Mouse (Mus musculus): ENCODE data around the gene Cd6.

Gene Cd6

DNA sequence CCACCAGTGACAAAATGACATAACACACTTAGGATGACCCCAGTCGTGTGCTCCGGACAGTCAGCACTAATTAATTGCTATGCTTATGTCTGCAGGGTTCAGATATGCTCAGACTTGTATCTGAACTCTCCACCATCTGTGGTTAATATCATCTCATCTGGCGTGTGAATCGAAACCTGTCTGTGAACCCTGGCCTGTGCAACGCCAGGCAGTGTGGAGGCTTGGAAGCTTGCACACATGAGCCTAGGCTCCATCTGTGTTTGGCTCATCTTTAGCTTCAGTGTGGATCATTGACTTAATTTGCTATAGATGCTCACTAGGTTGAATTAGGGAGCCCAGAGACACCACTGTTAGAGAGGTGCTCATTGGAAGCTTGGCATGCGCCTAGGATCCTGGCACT is 67.4 kb downstream of the Cd6 start:
- DNase-seq (ENCODE audit: low read depth): no peak

GRCm38 (mm10) chr19:10761794-10762415 is 68.0 kb downstream of the Cd6 start:
- no peak for DNase-seq (ENCODE audit: low read depth)

GRCm38 (mm10) chr19:10759983-10760831 is 69.7 kb downstream of the Cd6 start:
- no peak for DNase-seq (ENCODE audit: low read depth)

DNA sequence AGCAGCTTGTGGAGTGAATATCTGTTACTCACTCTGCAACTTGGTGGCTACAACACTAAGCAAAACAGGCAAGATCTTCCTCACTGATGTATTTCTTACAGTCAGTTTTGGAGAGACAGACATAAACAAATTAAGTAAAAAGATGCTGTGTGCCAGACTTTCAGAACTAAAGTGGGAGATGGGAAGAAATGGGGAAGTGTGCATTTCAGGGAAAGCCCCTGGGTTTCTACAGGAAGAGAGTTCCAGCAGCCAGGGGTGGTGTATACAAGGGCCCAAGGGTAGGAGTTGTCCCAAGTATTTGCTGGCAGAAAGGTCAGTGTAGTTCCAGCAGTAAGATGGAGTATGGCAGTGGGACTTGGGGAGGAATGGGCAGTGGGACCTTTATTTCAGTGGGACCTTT is 70.3 kb downstream of the Cd6 start:
- DNase-seq (ENCODE audit: low read depth): no peak

- DNase-seq (ENCODE audit: low read depth): no peak
These were observed 71.2 kb downstream of the Cd6 start for GRCm38 (mm10) chr19:10758708-10759107.

DNA sequence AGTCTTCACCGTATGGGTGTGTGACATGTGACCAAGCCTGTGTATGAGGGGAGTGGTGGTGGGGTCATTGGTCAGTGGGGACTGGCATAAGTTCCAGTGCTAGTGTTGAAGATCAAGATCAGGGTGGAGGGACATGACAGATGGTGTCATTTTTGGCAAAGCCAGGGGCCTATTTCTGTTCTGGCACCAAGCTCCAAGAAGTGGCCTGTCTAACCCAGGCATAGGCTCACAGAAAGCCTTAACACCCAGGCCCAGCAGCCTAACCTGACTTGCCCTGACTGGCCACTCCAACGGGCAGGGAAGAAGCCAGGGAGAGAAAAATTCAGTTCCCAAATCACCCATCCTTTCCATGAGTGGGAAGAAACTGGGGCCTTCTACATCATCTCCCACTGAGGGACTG is 72.3 kb downstream of the Cd6 start:
- no peak for DNase-seq (ENCODE audit: low read depth)

- DNase-seq (ENCODE audit: low read depth): no peak
These were observed 72.7 kb downstream of the Cd6 start for GRCm38 (mm10) chr19:10757125-10757524.

- no peak for DNase-seq (ENCODE audit: low read depth)
These were observed 77.2 kb downstream of the Cd6 start for GRCm38 (mm10) chr19:10752646-10753045.

GRCm38 (mm10) chr19:10752106-10752505 is 77.8 kb downstream of the Cd6 start:
- no peak for DNase-seq (ENCODE audit: low read depth)

GRCm38 (mm10) chr19:10751607-10752006 is 78.3 kb downstream of the Cd6 start:
- DNase-seq (ENCODE audit: low read depth): no peak

DNA sequence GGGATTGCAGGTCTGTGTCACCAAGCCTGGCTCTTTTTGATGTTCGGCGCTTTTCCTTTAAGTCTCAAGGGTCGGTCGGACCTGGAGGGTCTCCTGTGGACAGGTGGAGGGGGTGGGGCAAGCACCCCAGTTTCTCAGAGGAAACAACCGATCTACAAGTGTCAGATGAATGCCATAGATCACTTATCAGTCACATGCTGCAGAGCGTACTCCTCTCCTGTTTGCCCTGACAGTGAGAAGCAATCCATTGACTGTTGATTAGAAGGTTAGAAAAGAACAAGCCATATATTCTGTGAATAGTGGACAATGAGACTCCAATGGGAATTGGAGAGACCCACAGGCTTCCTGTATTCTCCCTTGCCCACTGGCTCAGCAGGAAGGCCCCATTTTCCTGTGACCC is 79.7 kb downstream of the Cd6 start:
- no peak for DNase-seq (ENCODE audit: low read depth)

DNA sequence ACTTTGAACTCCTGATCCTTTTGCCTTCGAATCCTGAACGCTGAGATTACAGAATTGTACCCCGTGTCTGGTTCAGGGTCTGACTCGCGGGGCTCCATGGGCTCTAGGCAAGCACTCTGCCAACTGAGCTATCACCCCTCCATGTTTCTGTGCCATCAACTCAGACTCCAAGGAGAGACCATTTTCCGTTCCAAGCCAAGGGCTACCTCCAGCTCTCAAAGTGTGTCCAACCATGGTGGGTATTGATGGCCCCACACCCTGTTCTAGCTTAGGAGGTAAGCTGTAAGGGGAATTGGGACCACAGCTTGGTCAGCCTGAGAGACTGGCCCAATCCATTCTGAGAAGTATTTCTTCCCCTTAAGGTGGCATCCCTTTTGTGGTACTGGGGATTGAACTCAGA is 80.6 kb downstream of the Cd6 start:
- no peak for DNase-seq (ENCODE audit: low read depth)

DNA sequence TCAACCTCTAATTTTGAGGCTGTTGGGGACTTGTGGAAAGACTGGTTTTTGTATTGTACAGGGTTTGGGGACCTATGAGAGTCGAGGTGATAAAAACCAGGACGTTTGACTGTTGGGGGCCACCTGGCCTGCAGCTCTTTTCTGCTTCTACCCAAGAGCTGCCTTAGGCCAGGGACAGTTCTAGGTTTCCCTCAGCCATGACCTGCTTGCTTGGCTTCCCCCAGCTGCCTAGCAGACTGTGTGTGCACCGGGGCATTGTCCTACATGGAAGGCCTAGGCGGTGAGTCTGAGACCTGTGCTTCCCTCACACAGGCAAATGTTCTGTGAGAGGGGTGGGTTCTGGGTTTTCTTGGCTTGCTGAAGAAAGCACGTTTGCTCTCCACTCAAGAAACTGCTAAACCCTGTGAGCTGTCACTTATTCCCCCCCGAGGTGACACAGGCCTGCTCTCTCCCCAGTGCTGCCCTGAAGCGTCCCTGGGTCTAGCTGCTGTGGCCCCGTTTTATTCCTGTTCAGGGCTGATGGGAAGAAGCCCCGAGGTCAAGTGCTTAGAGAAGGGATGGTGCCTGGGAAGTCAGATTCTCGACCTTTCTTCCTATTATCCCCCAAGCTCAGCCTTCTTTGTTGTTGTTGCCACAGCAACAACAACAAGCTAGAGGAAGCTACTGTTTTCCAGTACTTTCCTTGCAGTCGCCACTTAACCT is 81.3 kb downstream of the Cd6 start:
- no peak for DNase-seq (ENCODE audit: low read depth)

- DNase-seq (ENCODE audit: low read depth): no peak
These were observed 82.1 kb downstream of the Cd6 start for GRCm38 (mm10) chr19:10747718-10748117.

GRCm38 (mm10) chr19:10747182-10747581 is 82.7 kb downstream of the Cd6 start:
- DNase-seq (ENCODE audit: low read depth): peak; percentile 37

- no peak for DNase-seq (ENCODE audit: low read depth)
These were observed 87.3 kb downstream of the Cd6 start for GRCm38 (mm10) chr19:10742565-10742964.

DNA sequence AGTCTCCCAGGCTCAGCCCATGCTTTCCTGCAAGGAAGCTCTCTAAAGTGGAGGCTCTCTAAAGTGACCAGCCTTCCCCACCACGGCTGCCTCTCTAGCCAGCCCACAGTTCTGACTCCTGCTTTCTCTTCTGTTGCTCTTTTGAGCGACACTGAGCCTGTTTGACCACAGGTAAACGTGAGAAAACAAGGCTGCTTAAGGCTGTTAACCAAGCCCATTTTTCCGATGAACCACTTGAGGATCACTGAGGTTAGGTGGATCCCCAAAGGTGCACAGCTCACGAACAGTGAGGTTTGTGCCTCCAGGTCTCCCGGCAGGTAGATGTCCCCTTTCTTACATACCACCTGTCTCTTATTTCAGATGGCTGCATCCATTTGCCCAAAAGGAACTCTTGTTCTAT is 87.7 kb downstream of the Cd6 start:
- DNase-seq (ENCODE audit: low read depth): no peak

DNA sequence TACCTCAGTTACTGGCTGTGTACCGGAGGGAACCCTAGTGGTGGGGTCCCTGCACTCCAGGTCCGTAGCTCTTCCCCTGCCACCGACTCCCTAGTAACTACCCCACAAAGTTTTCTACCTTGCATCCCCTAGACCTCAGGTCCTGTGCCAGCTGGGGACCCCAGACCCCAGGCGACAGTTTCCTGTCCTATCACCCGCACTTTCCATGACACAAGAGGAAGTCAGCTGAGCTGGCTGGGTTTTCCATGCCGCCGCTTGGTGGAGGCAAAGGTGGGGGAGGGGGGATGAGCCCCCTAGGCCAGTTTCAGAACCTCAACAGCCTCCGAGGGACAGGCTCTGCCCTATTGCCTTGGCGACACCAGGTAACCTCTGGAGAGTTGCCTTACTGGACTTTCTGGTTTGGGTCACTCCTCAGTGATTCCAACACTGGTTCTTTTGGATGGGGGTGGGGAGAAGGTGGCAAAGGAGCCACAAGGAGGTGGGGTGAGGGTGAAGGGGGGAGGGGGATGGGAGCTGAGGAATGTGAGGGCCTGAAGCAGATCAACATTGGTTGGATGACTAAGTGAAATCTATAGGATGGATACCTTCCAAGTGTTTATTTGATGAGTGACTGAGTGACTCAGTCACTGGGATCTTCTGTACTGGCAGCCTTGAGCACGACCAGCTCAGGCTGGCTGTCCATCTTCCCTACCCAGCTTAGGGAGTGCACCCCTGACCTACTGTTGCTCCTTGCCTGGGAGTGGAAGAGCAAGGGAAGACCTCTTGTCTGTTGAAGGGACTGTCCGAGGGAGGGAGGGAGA is 89.0 kb downstream of the Cd6 start:
- DNase-seq (ENCODE audit: low read depth): peak; percentile 75

DNA sequence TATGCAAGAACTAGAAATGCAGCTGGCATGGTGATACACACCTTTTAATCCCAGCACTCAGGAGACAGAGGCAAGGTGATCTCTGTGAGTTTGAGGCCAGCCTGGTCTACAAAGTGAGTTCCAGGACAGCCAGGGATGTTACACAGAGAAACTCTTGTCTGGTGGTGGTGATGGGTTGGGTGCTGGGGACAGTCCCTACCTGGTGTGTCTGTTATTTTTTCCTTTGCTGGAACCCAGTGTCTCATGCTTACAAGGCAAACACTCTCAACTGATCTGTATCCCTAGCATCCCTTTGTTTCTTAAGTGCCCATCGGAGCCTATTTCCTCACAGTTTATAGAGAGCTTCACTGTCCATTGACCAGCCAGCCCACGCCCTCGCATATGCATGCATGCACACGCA is 89.9 kb downstream of the Cd6 start:
- DNase-seq (ENCODE audit: low read depth): no peak
